In genomic region chr13:43785712-43786072, GRCm38 (mm10) we compare ENCODE assay signal across 9 mouse cellular contexts. TPM values are rescaled to one million over a fixed set of nuclear protein-coding genes. Genes with fewer than 3 reads are reported as not detected.
DNase-seq lines count a peak whose midpoint lies in the region; ATAC-seq and TF ChIP-seq lines count a peak whose summit lies in the region.
"Had no signal": no experiment of that assay in that cellular context is flagged by ENCODE, and none has a peak within 500 bp of the region (broad histone marks: within the 10 kb centered on the region; RNA-seq: fewer than 3 reads in every experiment).

No protein-coding gene starts in this region.

- H3K9me3 ChIP-seq in heart, embryonic 14.5 days (ENCODE audit: control insufficient read depth, low read length), result no peaks in the 10 kb centered on the region
- H3K9me3 ChIP-seq in hindbrain, embryonic 13.5 days, result no peaks in the 10 kb centered on the region
- H3K9me3 ChIP-seq in midbrain, embryonic 13.5 days, result no peaks in the 10 kb centered on the region

- no peaks in the 10 kb centered on the region for H3K36me3 ChIP-seq in heart, embryonic 14.5 days (ENCODE audit: control insufficient read depth, insufficient read depth, low read length)
- no peaks in the 10 kb centered on the region for H3K36me3 ChIP-seq in hindbrain, embryonic 13.5 days
- no peaks in the 10 kb centered on the region for H3K36me3 ChIP-seq in midbrain, embryonic 13.5 days

- intact Hi-C loops in heart, postnatal 25 days (cut with DNase I), result no loop called here
- intact Hi-C loops in gastrocnemius, postnatal 14 days (cut with DNase I; ENCODE audit: low total_unique reads), result no loop called here

- TF ChIP-seq CTCF in bone marrow, adult 2 months (IDR thresholded peaks at IDR 0.05; ENCODE audit: control insufficient read depth, insufficient read depth, low read length), result no peak

- no peak for TF ChIP-seq POLR2A in bone marrow, adult 2 months (IDR thresholded peaks at IDR 0.05; ENCODE audit: borderline replicate concordance, control insufficient read depth, low read depth, low read length)

- H3K4me1 ChIP-seq in heart, embryonic 14.5 days (ENCODE audit: control insufficient read depth in 2 of 2, insufficient read depth in 2 of 2, low read length in 2 of 2), result peaks cover 0 to 7% of the 10 kb centered on the region in 2 experiments; a peak in 2 of 4 replicates
- peaks cover 4% of the 10 kb centered on the region for H3K4me1 ChIP-seq in bone marrow, adult 2 months (ENCODE audit: control insufficient read depth, insufficient read depth, low read length)
- peaks cover 30% of the 10 kb centered on the region for H3K4me1 ChIP-seq in hindbrain, embryonic 13.5 days (replicated peaks)
- H3K4me1 ChIP-seq in midbrain, embryonic 13.5 days (replicated peaks), result peaks cover 21% of the 10 kb centered on the region

- H3K27me3 ChIP-seq in heart, embryonic 14.5 days (ENCODE audit: control insufficient read depth, insufficient read depth, low read length), result peaks cover 18% of the 10 kb centered on the region
- H3K27me3 ChIP-seq in hindbrain, embryonic 13.5 days, result peaks cover 32% of the 10 kb centered on the region
- H3K27me3 ChIP-seq in midbrain, embryonic 13.5 days, result peaks cover 30% of the 10 kb centered on the region

- WGBS in heart, embryonic 14.5 days, result 60% methylated on average over 8 of the region's 8 CpGs
- 50% methylated on average over 8 of the region's 8 CpGs for WGBS in bone marrow, adult 2 months
- 51% methylated on average over 8 of the region's 8 CpGs for WGBS in hindbrain, embryonic 13.5 days
- 27% methylated on average over 8 of the region's 8 CpGs for WGBS in midbrain, embryonic 13.5 days

- peak overlapping the region; percentile 63 to 68; a peak in 3 of 4 replicates for H3K4me3 ChIP-seq in heart, embryonic 14.5 days (ENCODE audit: control insufficient read depth in 1 of 2, insufficient read depth in 1 of 2, low read depth in 1 of 2, low read length in 2 of 2)
- peak overlapping the region; percentile 58 for H3K4me3 ChIP-seq in bone marrow, adult 2 months (replicated peaks; ENCODE audit: control insufficient read depth, low read depth, low read length)
- H3K4me3 ChIP-seq in hindbrain, embryonic 13.5 days, result peak overlapping the region; percentile 65
- H3K4me3 ChIP-seq in midbrain, embryonic 13.5 days (replicated peaks), result peak overlapping the region; percentile 63

- H3K4me2 ChIP-seq in heart, embryonic 14.5 days (ENCODE audit: low read length), result peak overlapping the region; percentile 97
- peak overlapping the region; percentile 85 for H3K4me2 ChIP-seq in hindbrain, embryonic 13.5 days
- peak overlapping the region; percentile 97 for H3K4me2 ChIP-seq in midbrain, embryonic 13.5 days (replicated peaks)

- no peak for DNase-seq in heart, postnatal 25 days (ENCODE audit: low spot score)
- DNase-seq in frontal cortex, postnatal 36 days (ENCODE audit: low spot score in 2 of 2), result no peak
- no peak for DNase-seq in gastrocnemius, postnatal 14 days
- DNase-seq in kidney, postnatal 10 days, result no peak

- ATAC-seq in heart, embryonic 14.5 days (ENCODE audit: insufficient number of reproducible peaks, insufficient read depth, low FRiP score, low read depth), result no peak
- ATAC-seq in hindbrain, embryonic 13.5 days (ENCODE audit: low FRiP score), result peak; percentile 14; the same call in 1 of the 2 replicates
- ATAC-seq in midbrain, embryonic 13.5 days, result peak; percentile 18; the same call in 1 of the 2 replicates

- H3K9ac ChIP-seq in heart, embryonic 14.5 days (ENCODE audit: low read length), result 0 out of 2 replicates have a peak overlapping the region, but pooled peaks have one; percentile 77
- peak overlapping the region; percentile 86 for H3K9ac ChIP-seq in hindbrain, embryonic 13.5 days
- peak overlapping the region; percentile 77; the same call in 1 of the 2 replicates for H3K9ac ChIP-seq in midbrain, embryonic 13.5 days (replicated peaks)

- no peak overlapping the region for H3K27ac ChIP-seq in heart, embryonic 14.5 days (replicated peaks in 1 of 2; ENCODE audit: control insufficient read depth in 1 of 2, insufficient read depth in 1 of 2, low read depth in 2 of 2, low read length in 2 of 2)
- no peak overlapping the region for H3K27ac ChIP-seq in bone marrow, adult 2 months (ENCODE audit: control insufficient read depth, insufficient read depth, low read depth, low read length, poor library complexity)
- H3K27ac ChIP-seq in hindbrain, embryonic 13.5 days, result peak overlapping the region; percentile 55; the same call in 1 of the 2 replicates
- no peak overlapping the region for H3K27ac ChIP-seq in midbrain, embryonic 13.5 days

RNA-seq across cellular contexts. Expression of gene Cd83, which starts 1.1 kb away (rescaled TPM):
- polyA plus RNA-seq in heart, embryonic 14.5 days (2014; fragmentation: Nextera tagmentation; extraction: Ambion mirVana), result 4.0 and 4.2 TPM in 2 replicates
- 1 to 10 TPM; 3.1 to 3.5 TPM for total RNA-seq in heart, postnatal 25 days (2021)
- polyA plus RNA-seq in bone marrow, adult 2 months (2011; ENCODE audit: insufficient read depth, insufficient read length, low replicate concordance, missing spikeins), result 3.3 and 5.8 TPM in 2 replicates
- 17.4 and 18.1 TPM in 2 replicates for polyA plus RNA-seq in hindbrain, embryonic 13.5 days (2015; fragmentation: Nextera tagmentation; extraction: Ambion mirVana)
- polyA plus RNA-seq in midbrain, embryonic 13.5 days (2015; fragmentation: Nextera tagmentation; extraction: Ambion mirVana), result 8.0 and 8.1 TPM in 2 replicates
- 1 to 10 TPM in 1 of 2 experiments, under 1 TPM in 1; 0.73 to 1.8 TPM for total RNA-seq in gastrocnemius, postnatal 14 days (2021)
- total RNA-seq: common myeloid progenitor, adult 5-6 weeks had no signal
